Mouse (Mus musculus): ENCODE data around the gene Pga5.

Gene Pga5

GRCm38 (mm10) chr19:10677915-10678771 lies at the start of gene Pga5:
Pga5 (minus strand) TSS chr19:10678071.
- DNase-seq (ENCODE audit: low spot score), result no peak

- no peak for DNase-seq (ENCODE audit: low spot score)
These were observed 46.9 kb upstream of the Pga5 start for GRCm38 (mm10) chr19:10724629-10725363.

- no peak for DNase-seq (ENCODE audit: low spot score)
These were observed 45.8 kb upstream of the Pga5 start for GRCm38 (mm10) chr19:10723649-10724048.

- no peak for DNase-seq (ENCODE audit: low spot score)
These were observed 45.2 kb upstream of the Pga5 start for GRCm38 (mm10) chr19:10723084-10723483.

- DNase-seq (ENCODE audit: low spot score), result no peak
These were observed 43.2 kb upstream of the Pga5 start for GRCm38 (mm10) chr19:10721064-10721463.

- no peak for DNase-seq (ENCODE audit: low spot score)
These were observed 42.7 kb upstream of the Pga5 start for GRCm38 (mm10) chr19:10720524-10720923.

GRCm38 (mm10) chr19:10719751-10720150 lies 41.9 kb upstream of the Pga5 start:
- no peak for DNase-seq (ENCODE audit: low spot score)

- no peak for DNase-seq (ENCODE audit: low spot score)
These were observed 40.4 kb upstream of the Pga5 start for GRCm38 (mm10) chr19:10718251-10718775.

GRCm38 (mm10) chr19:10715476-10715875 lies 37.6 kb upstream of the Pga5 start:
- no peak for DNase-seq (ENCODE audit: low spot score)

- DNase-seq (ENCODE audit: low spot score), result peak; percentile 54
These were observed 37.0 kb upstream of the Pga5 start for GRCm38 (mm10) chr19:10714682-10715475.

- no peak for DNase-seq (ENCODE audit: low spot score)
These were observed 36.3 kb upstream of the Pga5 start for GRCm38 (mm10) chr19:10714168-10714567.

GRCm38 (mm10) chr19:10713551-10713950 lies 35.7 kb upstream of the Pga5 start:
- no peak for DNase-seq (ENCODE audit: low spot score)

- DNase-seq (ENCODE audit: low spot score), result no peak
These were observed 34.8 kb upstream of the Pga5 start for GRCm38 (mm10) chr19:10712646-10713045.

GRCm38 (mm10) chr19:10712194-10712593 lies 34.3 kb upstream of the Pga5 start:
- no peak for DNase-seq (ENCODE audit: low spot score)

GRCm38 (mm10) chr19:10710751-10711150 lies 32.9 kb upstream of the Pga5 start:
- no peak for DNase-seq (ENCODE audit: low spot score)

GRCm38 (mm10) chr19:10710088-10710511 lies 32.2 kb upstream of the Pga5 start:
- no peak for DNase-seq (ENCODE audit: low spot score)

- DNase-seq (ENCODE audit: low spot score), result peak; percentile 76
These were observed 31.7 kb upstream of the Pga5 start for GRCm38 (mm10) chr19:10709360-10710087.

GRCm38 (mm10) chr19:10708900-10709299 lies 31.0 kb upstream of the Pga5 start:
- no peak for DNase-seq (ENCODE audit: low spot score)

- DNase-seq (ENCODE audit: low spot score), result no peak
These were observed 30.0 kb upstream of the Pga5 start for GRCm38 (mm10) chr19:10707881-10708280.

- DNase-seq (ENCODE audit: low spot score), result no peak
These were observed 29.4 kb upstream of the Pga5 start for GRCm38 (mm10) chr19:10707087-10707875.

GRCm38 (mm10) chr19:10703470-10703869 lies 25.6 kb upstream of the Pga5 start:
- no peak for DNase-seq (ENCODE audit: low spot score)
